Mouse (Mus musculus) thymus, postnatal 0 days (tissue): ENCODE results near the gene Vmn1r32. TPM values are rescaled to one million over a fixed set of nuclear protein-coding genes. Genes with fewer than 3 reads are reported as not detected.

ENCODE experiments used
- DNase-seq: peaks from one replicate; pipeline ENCODE4 v3.0.0-alpha.2; 2015; ENCODE audit warnings: low spot score
- polyA plus RNA-seq: library from polyadenylated mRNA; unstranded; fragments of >200 nt; fragmentation: Nextera tagmentation; extraction: Ambion mirVana; gene quantifications from 2 replicates; pipeline ENCODE4 v1.2.1, GENCODE M21; 2015

Vmn1r32 gene
- polyA plus RNA-seq: 0.06 TPM in 1 of 2 replicates, not detected in the other

GRCm38 (mm10) chr6:66559996-66560395, at the start of gene Vmn1r32:
TSS of gene Vmn1r32 (minus strand) at chr6:66560096.
- no peak for DNase-seq

DNA sequence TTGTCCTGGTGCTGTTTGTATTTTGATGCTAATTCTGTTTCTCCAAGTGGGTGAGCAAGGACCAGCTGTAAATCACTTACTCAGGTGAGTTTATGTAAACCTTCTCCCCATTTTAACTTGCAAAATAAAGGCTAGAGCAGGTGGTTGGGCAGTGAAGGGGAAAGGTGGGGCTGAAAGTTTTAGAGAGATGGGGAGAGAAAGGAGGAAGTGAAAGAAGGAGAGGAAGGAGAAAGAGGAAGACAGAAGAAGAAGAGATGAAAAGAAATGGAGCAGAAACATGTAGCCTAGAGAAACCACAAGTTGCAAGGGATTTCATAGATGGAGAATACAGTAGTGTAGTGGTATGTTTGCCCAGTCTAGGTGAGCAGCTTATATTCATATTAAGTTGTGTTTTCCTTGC, 35.9 kb upstream of the Vmn1r32 start:
- no peak for DNase-seq

DNA sequence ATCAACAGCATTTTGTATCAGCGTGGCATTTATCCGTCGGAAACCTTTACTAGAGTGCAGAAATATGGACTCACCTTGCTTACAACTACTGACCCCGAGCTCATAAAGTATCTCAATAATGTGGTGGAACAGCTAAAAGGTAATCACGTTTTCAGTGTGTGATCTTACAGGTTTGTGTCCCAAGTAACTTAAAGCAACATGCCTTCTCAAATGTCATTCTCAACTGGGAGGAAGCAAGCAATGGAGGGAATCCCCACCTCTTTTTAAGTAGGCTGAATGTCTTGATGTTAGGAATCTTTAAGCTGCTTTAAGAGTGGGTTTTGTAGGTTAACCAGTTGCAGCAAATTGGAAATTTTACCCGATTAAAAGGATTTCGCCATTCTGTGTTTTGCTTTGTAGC, 23.9 kb downstream of the Vmn1r32 start:
- DNase-seq: no peak

- peak; percentile 99 for DNase-seq
Measured at GRCm38 (mm10) chr6:66535028-66535862, 24.7 kb downstream of the Vmn1r32 start, which contains the start of gene Mad2l1. TSS of gene Mad2l1 (plus strand) at chr6:66535390.

GRCm38 (mm10) chr6:66534366-66534941, 25.4 kb downstream of the Vmn1r32 start:
- DNase-seq: peak; percentile 19

GRCm38 (mm10) chr6:66533241-66533640, 26.7 kb downstream of the Vmn1r32 start:
- DNase-seq: peak; percentile 59

DNA sequence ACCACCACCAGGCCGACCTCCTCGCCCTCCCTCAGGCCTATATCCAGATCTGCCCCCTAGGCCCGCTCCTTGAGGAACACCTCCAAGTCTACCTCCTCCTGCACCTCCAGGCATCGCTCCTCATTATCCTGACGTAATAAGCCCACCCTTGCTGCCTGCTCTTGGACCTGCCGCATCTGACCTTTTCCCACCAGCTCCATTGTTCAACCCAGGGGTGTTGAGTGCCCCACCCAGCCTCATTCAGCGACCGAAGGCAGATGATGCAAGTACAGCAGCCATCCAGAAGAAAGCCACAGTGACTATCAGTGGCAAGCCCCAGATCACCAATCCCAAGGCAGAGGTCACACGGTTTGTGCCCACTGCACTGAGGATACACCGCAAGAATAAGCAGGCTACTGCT, 31.5 kb downstream of the Vmn1r32 start:
- DNase-seq: no peak

- no peak for DNase-seq
Measured at GRCm38 (mm10) chr6:66516368-66516767, 43.5 kb downstream of the Vmn1r32 start.

Other genes starting within 250 kb of the Vmn1r32 start
- 140 TPM in 2 replicates for gene Mad2l1, start 24.7 kb downstream of the Vmn1r32 start, polyA plus RNA-seq
- not detected in 2 replicates for gene Vmn1r33, start 58.2 kb upstream of the Vmn1r32 start, polyA plus RNA-seq
- gene Vmn1r34, start 83.8 kb upstream of the Vmn1r32 start, polyA plus RNA-seq: not detected in 2 replicates
- not detected in 2 replicates for gene Vmn1r35, start 125.8 kb upstream of the Vmn1r32 start, polyA plus RNA-seq
- gene Vmn1r36, start 159.1 kb upstream of the Vmn1r32 start, polyA plus RNA-seq: not detected in 2 replicates
- gene Vmn1r37, start 169.3 kb upstream of the Vmn1r32 start, polyA plus RNA-seq: not detected in 2 replicates
- not detected in 2 replicates for gene Vmn1r38, start 222.5 kb upstream of the Vmn1r32 start, polyA plus RNA-seq